Mouse (Mus musculus) G1E (cell line): Measurements from ENCODE around the gene Prdm2.

Experiments
- CTCF ChIP-seq: IDR thresholded peaks from 2 replicates; pipeline ENCODE4 v1.5.1; 2012; ENCODE audit warnings: low read depth, low read length, inconsistent platforms, mixed read lengths
- GATA1 ChIP-seq: IDR thresholded peaks from 2 replicates; pipeline ENCODE4 v1.6.1; 2012; ENCODE audit warnings: borderline replicate concordance, low read length, inconsistent platforms, mixed read lengths
- GATA2 ChIP-seq: IDR thresholded peaks from 2 replicates; pipeline ENCODE4 v1.6.1; 2012; ENCODE audit warnings: low read depth, low read length, inconsistent platforms, borderline replicate concordance
- POLR2AphosphoS5 ChIP-seq: IDR thresholded peaks from 2 replicates; pipeline ENCODE4 v1.6.1; 2012; ENCODE audit warnings: low read depth, low read length, inconsistent platforms; ENCODE audit not compliant: insufficient replicate concordance
- TAL1 ChIP-seq: conservative IDR thresholded peaks from 2 replicates; pipeline ENCODE4 v1.6.1; 2012; ENCODE audit warnings: low read depth, low read length, inconsistent platforms, mixed read lengths

DNA sequence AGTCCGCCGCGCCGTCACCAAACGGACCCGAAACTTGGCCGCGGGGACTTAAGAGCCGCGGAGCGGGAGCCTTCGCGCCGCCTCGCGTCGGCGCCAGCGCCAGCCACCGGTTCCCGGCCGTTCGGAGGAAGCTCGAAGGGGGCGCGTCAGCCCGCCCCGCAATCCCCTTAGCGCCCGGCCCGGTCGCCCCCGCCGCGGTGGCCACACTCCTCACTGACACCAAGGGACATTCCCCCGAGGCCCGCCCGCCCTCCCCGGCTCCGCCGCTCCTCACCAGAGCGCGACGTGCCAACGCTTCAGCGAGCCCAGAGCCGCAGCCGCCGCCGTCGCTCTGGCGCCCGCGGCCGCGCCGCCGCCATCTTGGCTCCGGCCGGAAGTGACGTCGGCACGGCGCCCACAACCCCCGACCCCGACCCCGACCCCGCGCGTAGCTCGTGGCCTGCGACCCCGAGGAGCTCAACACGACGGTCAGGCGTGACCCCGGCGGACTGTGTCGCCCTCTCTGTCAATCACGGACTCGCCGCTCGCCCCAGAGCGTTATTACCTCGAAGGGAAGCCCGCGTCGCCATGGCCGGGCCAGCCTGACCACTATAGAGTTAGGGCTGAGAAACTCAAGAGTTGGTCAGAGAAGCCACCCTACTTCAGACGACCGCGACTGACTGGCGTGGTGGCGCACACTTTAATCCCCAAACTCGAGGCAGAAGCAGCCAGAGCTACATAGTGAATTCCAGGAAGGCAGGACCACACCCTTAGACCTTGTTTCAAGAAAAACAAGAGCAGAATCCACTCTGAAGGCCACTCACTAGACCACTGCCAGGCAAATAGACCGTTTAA lies at the start of gene Prdm2:
- TF ChIP-seq TAL1, result no peak
- TF ChIP-seq GATA1, result no peak
- no peak for TF ChIP-seq CTCF
- TF ChIP-seq GATA2, result no peak
- TF ChIP-seq POLR2AphosphoS5, result no peak
